Mouse (Mus musculus) embryonic facial prominence, embryonic 10.5 days (tissue): Measurements from ENCODE around the gene Serpina3m. TPM values are rescaled to one million over a fixed set of nuclear protein-coding genes. Genes with fewer than 3 reads are reported as not detected.

Experiments
- DNase-seq: peaks from one replicate; pipeline ENCODE4 v3.0.0-alpha.2; 2017; ENCODE audit warnings: low spot score
- H3K27ac ChIP-seq: fragments of 300-500 bp; sonication (generic); replicated peaks from 2 replicates; pipeline ENCODE4 v1.5.1; 2016; ENCODE audit warnings: mild to moderate bottlenecking
- H3K27me3 ChIP-seq: fragments of 300-500 bp; sonication (generic); replicated peaks from 2 replicates; pipeline ENCODE4 v1.6.1; 2016; ENCODE audit warnings: low read depth, mild to moderate bottlenecking; ENCODE audit not compliant: poor library complexity, severe bottlenecking
- H3K36me3 ChIP-seq: fragments of 300-500 bp; sonication (generic); replicated peaks from 2 replicates; pipeline ENCODE4 v1.6.1; 2016; ENCODE audit warnings: mild to moderate bottlenecking, moderate library complexity
- H3K4me1 ChIP-seq: fragments of 300-500 bp; sonication (generic); 2 replicates; pipeline ENCODE4 v1.6.1; 2016
- H3K4me3 ChIP-seq: fragments of 300-500 bp; sonication (generic); 2 replicates; pipeline ENCODE4 v1.5.1; 2016; ENCODE audit warnings: mild to moderate bottlenecking, moderate library complexity
- H3K9me3 ChIP-seq: fragments of 300-500 bp; sonication (generic); 2 replicates; pipeline ENCODE4 v1.6.1; 2016; ENCODE audit warnings: mild to moderate bottlenecking
- WGBS: fragments of 180-500 bp; shearing (Covaris S2); methylation state at CpG from one replicate; pipeline ENCODE4 v1.1.7; 2016; 5-methylcytosine and 5-hydroxymethylcytosine counted together
- polyA plus RNA-seq: library from polyadenylated mRNA; unstranded; fragments of >200 nt; fragmentation: Nextera tagmentation; extraction: Ambion mirVana; gene quantifications from 2 replicates; pipeline ENCODE4 v1.2.1, GENCODE M21; 2016

Serpina3m gene
- polyA plus RNA-seq, 1 experiment from 2014 or later: not detected

- no peak overlapping the region for H3K27ac ChIP-seq
- peaks cover 8% of the 10 kb centered on the region; the same call in 1 of the 2 replicates for H3K4me1 ChIP-seq
- H3K36me3 ChIP-seq: no peaks in the 10 kb centered on the region
- no peaks in the 10 kb centered on the region for H3K9me3 ChIP-seq
- no peak for DNase-seq
- 88% methylated on average over 6 of the region's 6 CpGs for WGBS
- H3K4me3 ChIP-seq: no peak overlapping the region
- H3K27me3 ChIP-seq: no peaks in the 10 kb centered on the region
Observed at GRCm38 (mm10) chr12:104412507-104412906, 74.2 kb downstream of the Serpina3m start.

- Histone ChIP-seq H3K27me3 (no peaks in the 10 kb centered on the region), H3K36me3 (no peaks in the 10 kb centered on the region), H3K4me1 (peaks cover 18% of the 10 kb centered on the region; the same call in 1 of the 2 replicates), H3K9me3 (no peaks in the 10 kb centered on the region), H3K4me3 (no peak overlapping the region), H3K27ac (no peak overlapping the region)
- WGBS: 80% methylated on average over 2 of the region's 2 CpGs
- no peak for DNase-seq
Observed at GRCm38 (mm10) chr12:104414576-104414975, 76.3 kb downstream of the Serpina3m start.

GRCm38 (mm10) chr12:104415625-104416315, 77.5 kb downstream of the Serpina3m start:
- 65% methylated on average over 6 of the region's 6 CpGs for WGBS
- H3K4me3 ChIP-seq: no peak overlapping the region
- H3K27ac ChIP-seq: no peak overlapping the region
- DNase-seq: no peak
- H3K9me3 ChIP-seq: no peaks in the 10 kb centered on the region
- no peaks in the 10 kb centered on the region for H3K27me3 ChIP-seq
- H3K4me1 ChIP-seq: peaks cover 18% of the 10 kb centered on the region; the same call in 1 of the 2 replicates
- no peaks in the 10 kb centered on the region for H3K36me3 ChIP-seq

GRCm38 (mm10) chr12:104418340-104419135, 80.3 kb downstream of the Serpina3m start:
- Histone ChIP-seq H3K4me3 (peak overlapping the region; percentile 48), H3K27me3 (no peaks in the 10 kb centered on the region), H3K27ac (no peak overlapping the region; the same call in 1 of the 2 replicates), H3K4me1 (peaks cover 18% of the 10 kb centered on the region; the same call in 1 of the 2 replicates), H3K36me3 (no peaks in the 10 kb centered on the region), H3K9me3 (no peaks in the 10 kb centered on the region)
- DNase-seq: peak; percentile 91
- 19% methylated on average over 17 of the region's 17 CpGs for WGBS

- H3K4me3 ChIP-seq: no peak overlapping the region
- 17% methylated on average over 2 of the region's 2 CpGs for whole genome bisulfite sequencing
- H3K27ac ChIP-seq: no peak overlapping the region
- H3K27me3 ChIP-seq: no peaks in the 10 kb centered on the region
- H3K36me3 ChIP-seq: no peaks in the 10 kb centered on the region
- H3K4me1 ChIP-seq: peaks cover 18% of the 10 kb centered on the region; the same call in 1 of the 2 replicates
- DNase-seq: peak; percentile 44
- H3K9me3 ChIP-seq: no peaks in the 10 kb centered on the region
Observed at GRCm38 (mm10) chr12:104419136-104419462, 80.8 kb downstream of the Serpina3m start.

- no peaks in the 10 kb centered on the region for H3K27me3 ChIP-seq
- H3K27ac ChIP-seq: no peak overlapping the region
- no peaks in the 10 kb centered on the region for H3K9me3 ChIP-seq
- H3K36me3 ChIP-seq: no peaks in the 10 kb centered on the region
- H3K4me1 ChIP-seq: peaks cover 10% of the 10 kb centered on the region; the same call in 1 of the 2 replicates
- WGBS: 84% methylated on average over 11 of the region's 11 CpGs
- no peak for DNase-seq
- H3K4me3 ChIP-seq: no peak overlapping the region
Observed at GRCm38 (mm10) chr12:104422615-104423392, 84.5 kb downstream of the Serpina3m start.

GRCm38 (mm10) chr12:104425591-104425990, 87.3 kb downstream of the Serpina3m start:
- no peaks in the 10 kb centered on the region for H3K9me3 ChIP-seq
- 81% methylated on average over 3 of the region's 3 CpGs for WGBS
- H3K4me3 ChIP-seq: no peak overlapping the region
- H3K4me1 ChIP-seq: no peaks in the 10 kb centered on the region; the same call in 1 of the 2 replicates
- H3K27ac ChIP-seq: no peak overlapping the region
- no peaks in the 10 kb centered on the region for H3K36me3 ChIP-seq
- DNase-seq: no peak
- H3K27me3 ChIP-seq: no peaks in the 10 kb centered on the region

GRCm38 (mm10) chr12:104426915-104427314, 88.6 kb downstream of the Serpina3m start:
- Histone ChIP-seq H3K4me1 (peaks cover 12% of the 10 kb centered on the region), H3K27ac (no peak overlapping the region), H3K36me3 (no peaks in the 10 kb centered on the region), H3K4me3 (no peak overlapping the region), H3K9me3 (no peaks in the 10 kb centered on the region; the same call in 1 of the 2 replicates), H3K27me3 (no peaks in the 10 kb centered on the region)
- WGBS: 9% methylated on average over 7 of the region's 7 CpGs
- DNase-seq: peak; percentile 76

- no peaks in the 10 kb centered on the region for H3K36me3 ChIP-seq
- WGBS: 54% methylated on average over 10 of the region's 10 CpGs
- H3K4me3 ChIP-seq: no peak overlapping the region
- peaks cover 19% of the 10 kb centered on the region for H3K4me1 ChIP-seq
- peak; percentile 29 for DNase-seq
- no peaks in the 10 kb centered on the region for H3K27me3 ChIP-seq
- no peak overlapping the region for H3K27ac ChIP-seq
- no peaks in the 10 kb centered on the region; the same call in 1 of the 2 replicates for H3K9me3 ChIP-seq
Observed at GRCm38 (mm10) chr12:104431359-104431758, 93.1 kb downstream of the Serpina3m start.

GRCm38 (mm10) chr12:104433214-104433613, 94.9 kb downstream of the Serpina3m start:
- peaks cover 19% of the 10 kb centered on the region for H3K4me1 ChIP-seq

GRCm38 (mm10) chr12:104433951-104434735, 95.9 kb downstream of the Serpina3m start:
- DNase-seq: no peak
- Histone ChIP-seq H3K27ac (no peak overlapping the region), H3K9me3 (no peaks in the 10 kb centered on the region; the same call in 1 of the 2 replicates), H3K27me3 (peaks cover 9% of the 10 kb centered on the region), H3K4me1 (peaks cover 19% of the 10 kb centered on the region), H3K36me3 (no peaks in the 10 kb centered on the region), H3K4me3 (no peak overlapping the region)
- 81% methylated on average over 20 of the region's 20 CpGs for WGBS

More at GRCm38 (mm10) chr12:104433214-104433613, 94.9 kb downstream of the Serpina3m start:
- Histone ChIP-seq H3K9me3 (no peaks in the 10 kb centered on the region; the same call in 1 of the 2 replicates), H3K36me3 (no peaks in the 10 kb centered on the region), H3K27me3 (no peaks in the 10 kb centered on the region; the same call in 1 of the 2 replicates), H3K27ac (no peak overlapping the region), H3K4me3 (no peak overlapping the region)
- no peak for DNase-seq
- WGBS: 31% methylated on average over 7 of the region's 7 CpGs
